Mouse (Mus musculus): ENCODE measurements around the gene Sphk2.

DNA sequence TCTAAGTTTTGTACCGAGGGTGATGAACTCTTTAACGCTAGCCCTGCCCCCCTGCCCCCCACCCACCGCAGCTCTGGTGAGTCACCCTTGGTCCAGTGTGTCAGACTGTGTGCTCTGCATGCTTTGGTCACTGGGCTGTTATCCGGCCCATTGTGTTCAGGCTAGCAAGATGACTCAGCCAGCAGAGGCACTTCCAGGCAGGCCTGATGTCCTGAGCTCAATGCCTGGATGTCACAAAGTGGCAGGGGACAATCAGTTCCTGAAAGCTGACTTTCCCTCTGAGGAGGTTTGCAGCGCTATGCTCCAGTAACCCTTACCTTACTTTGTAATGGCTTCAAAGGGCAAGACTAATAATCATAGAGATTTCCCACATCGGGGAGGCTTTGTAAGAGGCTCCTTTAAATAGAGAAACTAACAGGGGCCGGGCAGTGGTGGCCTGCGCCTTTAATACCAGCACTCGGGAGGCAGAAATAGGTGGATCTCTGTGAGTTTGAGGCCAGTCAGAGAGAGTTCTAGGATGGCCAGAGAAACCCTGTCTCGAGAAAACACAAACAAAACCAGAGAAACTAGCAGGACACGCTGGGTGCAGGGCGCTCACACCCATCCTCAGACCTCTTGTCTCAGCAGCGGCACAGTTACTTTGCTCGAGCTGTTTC, 37.7 kb downstream of the Sphk2 start:
- no peak for TF ChIP-seq POLR2A (IDR thresholded peaks at IDR 0.05; ENCODE audit: borderline replicate concordance, insufficient read depth, low read length)
- no peak for TF ChIP-seq CTCF (IDR thresholded peaks at IDR 0.05; ENCODE audit: borderline replicate concordance, insufficient read depth, low read depth, low read length)
